Mouse (Mus musculus) frontal cortex, postnatal 10 days (tissue): ENCODE data around the gene Mrrf.

ENCODE experiments used
- DNase-seq, 2 experiments: peaks; one replicate each; pipeline ENCODE4 v3.0.0; 2022; ENCODE audit warnings: low spot score in 2 of 2, mixed read lengths in 1 of 2

Mrrf gene

GRCm38 (mm10) chr2:36230967-36231366, 94.8 kb downstream of the Mrrf start:
- DNase-seq, result no peak

GRCm38 (mm10) chr2:36234526-36235368, 98.6 kb downstream of the Mrrf start:
- DNase-seq, result no peak

DNA sequence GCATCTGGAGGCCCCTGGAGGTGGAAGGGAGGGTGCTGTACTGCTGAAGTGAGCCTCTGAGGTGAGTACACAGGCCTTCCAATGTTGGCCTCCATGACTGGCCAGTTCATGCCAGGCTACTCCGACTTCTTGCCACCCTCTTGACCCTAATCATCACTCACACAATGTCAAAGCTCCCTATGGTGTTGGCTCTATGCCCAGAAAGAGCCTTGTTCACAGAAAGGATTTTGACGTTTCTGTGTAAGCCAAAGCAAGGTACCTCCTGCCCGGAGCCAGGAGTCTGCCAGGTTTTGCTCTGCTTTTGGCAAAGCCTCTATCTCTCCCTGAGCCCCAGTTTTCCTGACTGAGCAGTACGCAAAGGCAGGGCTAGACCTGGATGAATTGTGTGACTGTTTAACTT, 99.7 kb downstream of the Mrrf start:
- DNase-seq, result no peak

DNA sequence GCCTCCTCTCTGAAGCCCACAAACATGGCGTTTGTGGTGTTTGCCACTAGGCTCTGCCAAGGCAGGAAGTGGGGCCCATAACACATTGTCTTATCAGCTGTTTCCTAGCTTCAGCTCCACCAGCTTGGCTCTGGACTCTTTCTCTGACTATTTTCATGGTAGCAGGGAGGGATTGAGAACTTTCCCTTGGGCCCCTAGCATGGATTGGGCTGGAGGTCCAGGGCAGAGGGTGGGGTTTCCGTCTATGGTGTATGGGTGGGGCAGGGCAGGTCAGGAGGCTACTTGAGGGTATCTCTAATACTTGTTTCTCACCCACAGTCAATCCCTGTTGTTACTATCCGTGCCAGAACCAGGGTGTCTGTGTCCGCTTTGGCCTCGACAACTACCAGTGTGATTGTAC, 100.7 kb downstream of the Mrrf start:
- no peak for DNase-seq

DNA sequence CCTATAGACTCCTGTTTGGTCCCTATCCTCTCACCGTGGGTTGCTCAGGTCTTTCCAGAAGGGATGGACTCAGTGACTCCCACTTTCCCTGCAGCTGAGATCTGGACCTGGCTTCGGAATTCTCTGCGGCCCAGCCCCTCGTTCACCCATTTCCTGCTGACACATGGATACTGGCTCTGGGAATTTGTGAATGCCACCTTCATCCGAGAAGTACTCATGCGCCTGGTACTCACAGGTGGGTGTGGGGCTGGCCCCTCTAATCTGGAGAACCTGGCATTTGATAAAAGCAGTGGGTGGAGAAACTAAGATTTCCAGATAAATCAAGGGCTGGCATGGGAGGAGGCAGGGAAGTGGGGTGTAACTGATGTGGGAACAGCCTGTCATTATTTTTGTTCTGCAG, 101.4 kb downstream of the Mrrf start:
- DNase-seq, result no peak

GRCm38 (mm10) chr2:36238467-36238866, 102.3 kb downstream of the Mrrf start:
- DNase-seq, result no peak

DNA sequence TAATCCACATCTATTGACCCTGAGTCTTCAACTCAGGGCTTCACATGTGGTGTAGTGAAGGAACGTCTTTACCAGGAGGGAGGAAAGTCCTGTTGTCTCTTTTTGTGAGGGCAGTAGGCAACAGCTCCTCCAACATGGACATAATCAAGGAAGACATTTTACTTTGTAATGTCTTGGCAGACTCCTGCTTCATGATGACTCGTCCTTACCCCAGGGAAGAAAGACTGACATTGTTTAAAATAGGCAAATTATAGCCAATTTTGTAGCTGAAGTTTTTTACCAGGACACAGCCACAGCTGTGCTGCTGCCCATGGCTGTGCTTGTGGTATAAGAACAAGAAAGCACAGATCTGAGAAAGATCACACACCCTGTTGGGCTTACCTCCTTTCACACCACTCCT, 102.8 kb downstream of the Mrrf start:
- no peak for DNase-seq
